Mouse (Mus musculus): ENCODE measurements around the gene Hormad2.

The Hormad2 gene

DNA sequence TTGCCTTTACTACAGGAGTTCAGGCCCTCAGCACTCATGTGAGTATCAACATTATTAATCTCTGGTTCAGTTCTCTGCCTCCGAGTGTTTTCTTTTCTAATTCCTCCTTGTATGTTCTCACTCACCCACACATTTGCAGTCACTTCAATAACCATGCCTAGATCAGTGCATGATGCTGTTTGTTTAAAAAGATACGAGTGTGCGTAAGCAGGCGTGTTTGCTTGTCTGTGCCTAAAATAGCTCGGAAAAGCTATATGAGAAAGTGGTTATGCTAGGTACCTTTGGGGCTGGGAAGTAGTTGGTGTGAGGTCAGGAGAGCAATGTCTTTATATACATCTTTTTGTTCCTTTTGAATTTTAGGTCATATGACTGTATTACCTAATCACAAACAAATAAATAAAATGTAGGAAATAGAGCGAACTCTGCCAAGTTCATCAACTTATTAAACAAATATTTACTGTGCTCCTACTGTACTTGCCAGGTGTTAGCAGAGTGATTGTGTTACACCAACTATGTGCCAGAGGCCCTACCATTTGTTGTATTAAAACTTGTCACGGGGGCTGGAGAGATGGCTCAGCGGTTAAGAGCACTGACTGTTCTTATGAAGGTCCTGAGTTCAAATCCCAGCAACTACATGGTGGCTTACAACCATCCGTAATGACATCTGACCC is 100.7 kb downstream of the Hormad2 start:
- DNase-seq (ENCODE audit: low spot score), result no peak

DNA sequence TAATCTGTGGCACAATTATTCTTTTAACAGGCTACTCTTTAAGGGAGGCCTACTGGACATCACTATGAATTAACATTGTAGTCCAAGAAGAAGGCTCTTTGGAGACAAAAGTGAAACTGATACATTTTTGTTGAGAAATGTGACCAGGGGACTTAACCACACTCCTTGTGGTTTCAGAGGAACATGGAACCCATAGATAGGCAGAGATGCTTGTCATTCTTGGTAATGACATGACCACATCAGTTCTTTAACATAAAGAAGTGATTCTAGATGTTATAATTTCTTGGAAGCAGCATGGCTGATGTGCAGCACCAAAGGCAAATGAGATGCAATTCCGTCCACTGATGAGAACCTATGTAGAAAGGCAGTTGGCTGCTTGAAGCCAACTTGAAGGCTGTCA is 101.6 kb downstream of the Hormad2 start:
- no peak for DNase-seq (ENCODE audit: low spot score)

- no peak for DNase-seq (ENCODE audit: low spot score)
Observed at GRCm38 (mm10) chr11:4336693-4337283, 104.1 kb downstream of the Hormad2 start.

DNA sequence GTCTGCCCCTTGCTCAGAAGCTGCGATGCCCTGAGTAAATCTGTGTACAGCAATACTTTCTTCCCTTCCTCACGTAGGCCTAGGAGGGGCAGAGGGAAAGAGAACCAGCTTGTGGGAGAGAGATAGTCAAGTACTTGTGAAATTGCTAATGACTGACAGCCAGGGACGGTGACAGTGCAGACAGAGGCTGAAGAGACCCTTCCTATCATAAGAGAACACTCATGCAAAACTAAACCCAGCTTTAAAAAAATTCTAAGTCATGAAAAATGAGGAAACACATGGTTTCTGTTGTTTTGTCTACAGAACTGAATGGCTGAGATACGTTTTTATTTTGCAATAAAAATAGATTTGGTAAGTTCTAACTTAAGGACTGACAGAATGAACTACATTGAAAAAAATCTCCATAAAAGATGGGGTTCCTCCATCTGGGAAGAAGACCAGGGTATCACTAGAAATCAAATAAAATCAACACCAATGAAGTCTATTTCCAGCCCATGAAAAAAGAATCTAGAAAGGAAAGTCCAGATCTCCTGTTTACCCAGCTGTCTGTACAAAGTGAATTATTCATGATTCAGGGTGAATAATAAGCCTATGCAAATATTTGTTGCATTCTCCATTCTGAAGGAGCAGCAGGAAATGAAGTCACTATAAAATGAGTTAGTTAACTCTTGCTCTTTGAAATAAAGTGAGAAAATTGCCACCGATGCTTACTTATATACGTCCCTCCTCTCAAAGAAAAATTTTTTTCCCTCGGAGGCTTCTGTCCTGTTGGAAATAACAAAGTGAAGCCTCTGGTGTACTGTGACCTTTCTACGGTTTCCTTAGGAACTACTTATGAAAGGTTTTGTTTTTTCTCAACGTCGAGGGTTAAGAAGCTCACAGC is 104.9 kb downstream of the Hormad2 start:
- DNase-seq (ENCODE audit: low spot score), result no peak

DNA sequence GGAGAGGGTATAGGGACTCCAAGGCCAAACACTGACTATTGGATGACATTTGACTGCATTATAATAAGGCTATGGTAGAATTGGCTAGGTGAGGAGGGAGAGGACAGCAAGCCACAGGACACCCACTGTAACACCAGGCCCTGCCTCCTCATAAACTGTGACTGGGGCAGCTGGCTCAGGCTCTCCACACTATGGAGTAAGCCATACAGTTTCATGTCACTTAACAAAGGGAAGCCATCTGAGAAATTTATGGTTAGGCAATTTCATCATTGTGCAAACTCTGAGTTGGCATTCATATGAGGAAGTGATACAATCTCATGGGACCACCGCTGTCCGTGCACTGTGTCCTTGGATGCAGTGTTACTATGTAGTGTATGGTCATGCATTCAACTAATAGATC is 107.9 kb downstream of the Hormad2 start:
- no peak for DNase-seq (ENCODE audit: low spot score)

GRCm38 (mm10) chr11:4328188-4328587 is 112.7 kb downstream of the Hormad2 start:
- DNase-seq (ENCODE audit: low spot score), result no peak

DNA sequence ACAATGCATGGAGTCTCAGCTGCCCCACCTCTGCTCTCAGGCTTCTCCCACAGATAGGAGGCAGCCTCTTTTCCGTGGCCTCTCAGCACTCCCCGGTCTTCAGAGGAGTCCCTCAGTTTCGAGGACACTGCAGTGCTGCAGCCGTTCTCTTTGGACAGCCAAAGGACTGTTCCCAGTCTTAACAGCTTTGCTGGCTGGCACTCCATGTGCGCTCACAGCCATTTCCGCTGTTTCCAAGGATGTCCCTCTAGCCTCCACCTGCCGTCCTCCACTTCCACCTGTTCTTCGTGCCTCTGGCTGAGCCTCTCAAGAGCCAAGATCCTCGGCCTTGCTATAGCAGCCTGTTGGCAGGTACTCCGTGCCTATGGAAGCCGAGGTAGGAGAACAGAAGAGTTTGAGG is 117.4 kb downstream of the Hormad2 start:
- no peak for DNase-seq (ENCODE audit: low spot score)

GRCm38 (mm10) chr11:4322943-4323342 is 118.0 kb downstream of the Hormad2 start:
- DNase-seq (ENCODE audit: low spot score), result no peak

GRCm38 (mm10) chr11:4320876-4321275 is 120.0 kb downstream of the Hormad2 start:
- no peak for DNase-seq (ENCODE audit: low spot score)

DNA sequence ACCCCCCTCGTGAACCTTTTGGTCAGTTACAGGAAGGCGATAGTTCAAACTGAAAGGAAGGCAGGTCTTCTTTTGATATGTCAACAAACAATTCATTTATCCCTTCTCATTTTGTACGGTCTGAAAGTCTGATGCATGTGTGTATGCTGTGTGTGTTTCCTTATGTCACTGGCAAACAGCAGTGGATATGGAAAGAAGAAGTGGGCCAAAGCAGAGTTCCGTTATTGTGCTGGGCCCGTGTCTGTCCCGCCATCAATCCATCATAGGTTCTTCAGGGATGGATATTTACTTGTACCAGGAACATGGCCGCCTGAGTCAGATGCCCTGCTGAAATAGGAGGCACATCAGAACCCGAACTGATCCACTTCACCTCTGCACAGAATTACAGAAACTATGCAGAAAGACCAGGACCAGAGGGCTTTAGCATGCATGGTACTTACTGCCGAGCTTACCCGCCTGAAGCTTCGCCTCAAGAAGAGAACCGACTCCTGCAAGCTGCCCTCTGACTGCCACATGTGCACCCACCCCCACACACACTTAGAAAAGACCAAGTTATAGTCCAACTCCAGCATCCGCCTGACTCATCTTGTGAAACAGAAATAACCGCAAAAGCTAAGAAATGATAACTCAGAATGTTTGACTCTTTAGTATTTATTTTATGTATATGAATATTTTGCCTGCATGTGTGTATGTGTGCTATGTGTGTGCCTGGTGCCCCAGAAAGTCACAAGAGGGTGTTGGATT is 121.5 kb downstream of the Hormad2 start:
- no peak for DNase-seq (ENCODE audit: low spot score)

- DNase-seq (ENCODE audit: low spot score), result no peak
Observed at GRCm38 (mm10) chr11:4318011-4318410, 122.9 kb downstream of the Hormad2 start.

DNA sequence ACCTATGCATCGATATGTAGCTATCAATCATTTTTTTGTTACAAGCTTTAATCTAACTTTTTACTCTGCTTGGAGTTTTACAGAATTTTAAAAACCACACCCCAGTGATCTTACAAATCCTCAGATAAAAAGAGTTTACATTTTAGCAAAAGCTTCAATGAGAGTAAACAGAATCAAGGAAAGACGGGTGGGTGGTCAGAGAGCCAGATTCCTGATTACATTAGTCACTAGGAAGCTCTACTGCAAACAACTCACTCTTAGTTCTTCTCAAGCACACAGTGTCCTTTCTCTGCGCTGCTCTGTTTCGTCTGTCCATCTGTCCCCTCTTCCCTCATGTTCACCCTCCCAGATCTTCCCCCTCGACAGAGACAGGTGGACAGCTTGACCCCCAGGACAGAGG is 123.6 kb downstream of the Hormad2 start:
- no peak for DNase-seq (ENCODE audit: low spot score)

DNA sequence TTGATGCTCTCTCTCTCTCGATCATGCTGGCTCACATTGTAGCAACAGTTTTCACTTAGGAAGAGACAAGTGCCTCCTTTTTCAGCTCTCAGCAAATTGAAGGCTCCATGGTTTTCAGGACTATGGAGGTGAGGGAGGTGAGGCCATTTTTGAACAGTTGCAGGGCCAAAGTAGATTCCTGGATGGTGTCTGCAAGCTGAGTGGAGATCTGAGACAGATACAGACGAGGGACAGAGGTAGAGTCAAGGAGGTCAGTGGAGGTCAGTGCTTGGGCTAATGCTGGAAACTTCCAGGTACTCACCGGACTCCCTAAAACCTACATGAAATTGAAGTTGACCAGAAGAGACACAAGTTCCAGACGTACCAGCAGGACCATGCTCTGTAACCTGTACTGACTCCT is 128.7 kb downstream of the Hormad2 start:
- DNase-seq (ENCODE audit: low spot score), result no peak

GRCm38 (mm10) chr11:4310324-4310723 is 130.6 kb downstream of the Hormad2 start:
- DNase-seq (ENCODE audit: low spot score), result no peak

GRCm38 (mm10) chr11:4309613-4310012 is 131.3 kb downstream of the Hormad2 start:
- DNase-seq (ENCODE audit: low spot score), result no peak

DNA sequence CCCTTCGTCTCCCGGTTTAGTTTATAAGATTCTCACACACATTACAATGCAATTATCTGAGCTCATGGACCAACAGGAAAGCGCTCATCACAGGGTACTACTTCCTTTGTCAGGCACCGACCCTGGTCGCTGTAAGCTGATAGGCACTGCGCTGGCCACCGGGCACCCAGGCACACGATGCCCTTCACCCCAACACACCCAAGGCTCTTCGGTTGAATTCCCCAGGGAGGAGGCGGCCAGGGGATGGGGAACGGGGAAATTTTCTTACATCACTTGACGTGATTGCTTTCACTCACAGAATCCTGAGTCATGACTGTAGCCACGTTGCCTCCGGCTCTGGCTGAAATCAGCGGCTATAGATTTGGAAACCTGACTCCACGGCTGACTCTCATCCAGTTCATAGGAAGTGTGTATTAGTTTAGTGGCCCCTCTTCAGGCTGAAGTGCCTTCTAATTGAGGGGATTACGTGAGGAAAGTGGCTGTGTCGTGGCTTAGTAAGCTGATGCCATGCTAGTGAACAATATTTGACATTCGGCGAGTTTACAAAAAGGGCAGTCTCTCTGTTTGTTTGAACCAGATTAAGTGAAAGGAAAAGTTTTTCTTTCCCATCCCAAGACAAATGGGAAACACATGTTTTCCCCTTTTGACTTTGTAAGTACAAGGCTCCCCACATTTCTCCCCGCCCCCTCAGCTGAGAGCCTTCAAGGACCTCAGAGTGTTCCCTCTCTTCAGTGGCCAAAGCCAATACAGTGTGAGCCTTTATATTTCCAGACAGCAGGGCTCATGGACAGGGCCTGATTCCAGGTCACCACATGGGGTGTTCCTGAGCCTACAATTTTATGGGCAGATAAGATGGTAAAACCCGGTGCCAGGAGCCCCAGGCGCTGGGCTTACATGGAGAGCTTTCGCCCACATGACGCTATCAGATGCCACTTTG is 132.1 kb downstream of the Hormad2 start:
- DNase-seq (ENCODE audit: low spot score), result no peak

DNA sequence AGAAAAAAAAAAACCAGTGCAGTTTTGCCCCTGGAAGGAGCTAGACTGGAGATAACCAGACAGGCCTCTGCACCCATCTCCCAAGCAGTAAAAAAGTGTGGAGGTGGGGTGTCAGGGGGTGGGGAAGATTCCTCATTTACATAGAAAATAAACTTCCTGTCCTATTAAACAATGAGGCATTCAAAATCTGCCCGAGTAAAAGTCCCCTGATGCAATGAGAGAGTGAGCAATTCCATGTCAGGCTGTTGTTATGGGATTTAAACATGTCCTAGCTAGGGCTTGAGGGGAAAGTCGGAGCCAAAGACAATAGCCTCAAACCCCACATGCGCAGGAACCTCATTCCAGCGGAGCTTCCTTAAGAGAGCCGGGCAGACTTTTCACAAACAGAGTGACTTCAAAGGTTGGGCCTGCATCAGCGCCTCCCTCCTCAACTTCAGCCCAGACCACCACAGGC is 132.8 kb downstream of the Hormad2 start:
- no peak for DNase-seq (ENCODE audit: low spot score)

DNA sequence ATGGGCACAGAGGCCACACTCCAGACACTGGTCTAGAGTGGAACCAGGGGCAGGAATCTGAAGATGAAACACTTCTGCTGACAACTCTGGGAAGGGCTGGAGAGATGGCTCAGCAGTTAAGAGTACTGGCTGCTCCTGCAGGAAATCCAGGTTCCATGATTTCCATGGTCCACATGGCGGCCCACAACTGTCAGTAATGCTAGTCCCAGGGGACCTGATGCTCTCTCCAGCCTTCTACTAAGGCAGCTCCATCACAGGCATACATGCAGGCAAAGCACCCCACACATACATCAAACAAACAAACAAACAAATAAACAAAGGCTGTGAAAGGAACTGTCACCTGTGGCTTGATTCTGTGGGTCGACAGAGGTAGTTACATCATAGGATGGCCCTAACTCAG is 134.8 kb downstream of the Hormad2 start:
- no peak for DNase-seq (ENCODE audit: low spot score)

- DNase-seq (ENCODE audit: low spot score), result no peak
Observed at GRCm38 (mm10) chr11:4305090-4305489, 135.8 kb downstream of the Hormad2 start.

GRCm38 (mm10) chr11:4304203-4304602 is 136.7 kb downstream of the Hormad2 start:
- no peak for DNase-seq (ENCODE audit: low spot score)

GRCm38 (mm10) chr11:4303033-4303432 is 137.9 kb downstream of the Hormad2 start:
- no peak for DNase-seq (ENCODE audit: low spot score)
